Comparison of ENCODE assay signal across 16 mouse cellular contexts in the genomic region with DNA sequence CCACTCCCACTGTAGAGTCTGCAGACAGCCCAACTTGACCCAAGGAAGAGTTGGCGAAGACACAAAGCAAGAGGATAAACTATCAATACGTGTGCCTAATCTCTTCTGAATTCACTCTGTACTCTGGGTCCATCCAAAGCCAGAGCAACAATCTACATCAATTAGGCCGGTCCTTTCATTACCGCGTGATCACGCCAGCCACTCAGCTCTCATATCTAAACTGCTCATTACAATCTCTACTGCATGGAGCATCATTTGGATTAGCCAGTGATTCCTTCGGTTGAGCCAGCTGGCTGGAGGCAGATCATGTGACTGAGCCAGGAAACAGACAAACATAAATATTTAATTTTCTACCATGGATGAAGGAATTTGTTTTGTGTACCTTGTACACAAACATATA. TPM values are rescaled to one million over a fixed set of nuclear protein-coding genes. Genes with fewer than 3 reads are reported as not detected.
DNase-seq lines count a peak whose midpoint lies in the region; ATAC-seq and TF ChIP-seq lines count a peak whose summit lies in the region.
"Had no signal": no experiment of that assay in that cellular context is flagged by ENCODE, and none has a peak within 500 bp of the region (broad histone marks: within the 10 kb centered on the region; RNA-seq: fewer than 3 reads in every experiment).

No protein-coding gene starts in this region.

- no peak overlapping the region for H3K4me3 ChIP-seq in forebrain, embryonic 16.5 days (replicated peaks; ENCODE audit: low read length)
- H3K4me3 ChIP-seq in forebrain, embryonic 12.5 days (replicated peaks), result no peak overlapping the region
- H3K4me3 ChIP-seq in left cerebral cortex, adult 2 months, result no peak overlapping the region
- H3K4me3 ChIP-seq: embryonic facial prominence, embryonic 10.5 days; heart, adult 2 months; heart, embryonic 15.5 days had no signal

- TF ChIP-seq CTCF in left cerebral cortex, adult 2 months (IDR thresholded peaks at IDR 0.05), result no peak

- 71% methylated on average over 7 of the region's 7 CpGs for WGBS in forebrain, embryonic 16.5 days
- WGBS in forebrain, embryonic 12.5 days, result 89% methylated on average over 7 of the region's 7 CpGs

- intact Hi-C loops in left cerebral cortex, adult 2 months (cut with DNase I), result no loop called here
- intact Hi-C loops in left cerebral cortex, postnatal 14 days (cut with DNase I), result no loop called here

- H3K27ac ChIP-seq in forebrain, embryonic 16.5 days (ENCODE audit: low read length), result no peak overlapping the region
- no peak overlapping the region for H3K27ac ChIP-seq in forebrain, embryonic 12.5 days
- H3K27ac ChIP-seq in left cerebral cortex, adult 2 months, result peak overlapping the region; percentile 80; the same call in 1 of the 2 replicates
- H3K27ac ChIP-seq: embryonic facial prominence, embryonic 10.5 days; heart, adult 2 months; heart, embryonic 15.5 days; hindbrain, embryonic 14.5 days had no signal

- H3K9ac ChIP-seq in forebrain, embryonic 16.5 days (replicated peaks; ENCODE audit: low read depth, low read length), result no peak overlapping the region
- H3K9ac ChIP-seq in forebrain, embryonic 12.5 days, result no peak overlapping the region
- H3K9ac ChIP-seq: heart, embryonic 15.5 days; hindbrain, embryonic 14.5 days had no signal

- ATAC-seq in forebrain, embryonic 16.5 days, result peak; percentile 43; the same call in 1 of the 2 replicates
- ATAC-seq in forebrain, embryonic 12.5 days (ENCODE audit: low FRiP score), result no peak

- no peaks in the 10 kb centered on the region for H3K36me3 ChIP-seq in forebrain, embryonic 16.5 days (ENCODE audit: control insufficient read depth, insufficient read depth)
- no peaks in the 10 kb centered on the region for H3K36me3 ChIP-seq in forebrain, embryonic 12.5 days (replicated peaks)
- H3K36me3 ChIP-seq: embryonic facial prominence, embryonic 10.5 days; heart, embryonic 15.5 days had no signal

- H3K4me1 ChIP-seq in forebrain, embryonic 16.5 days (replicated peaks; ENCODE audit: control insufficient read depth, insufficient read depth, low read length), result peaks cover 14% of the 10 kb centered on the region
- peaks cover 3% of the 10 kb centered on the region; the same call in 1 of the 2 replicates for H3K4me1 ChIP-seq in forebrain, embryonic 12.5 days
- H3K4me1 ChIP-seq: embryonic facial prominence, embryonic 10.5 days; heart, embryonic 15.5 days had no signal

- DNase-seq in left cerebral cortex, adult 2 months (ENCODE audit: extremely low spot score in 1 of 2, low spot score in 2 of 2), result no peak
- no peak for DNase-seq in left cerebral cortex, postnatal 14 days (ENCODE audit: low spot score in 2 of 2)
- DNase-seq in retina, postnatal 1 day, result peak; percentile 35
- no peak for DNase-seq in retina, embryonic 14.5 days (ENCODE audit: low spot score)
- DNase-seq: adrenal gland, adult 2 months; adrenal gland, postnatal 25 days; gastrocnemius, postnatal 36 days; heart, adult 2 months; heart, postnatal 14 days had no signal

- no peaks in the 10 kb centered on the region for H3K27me3 ChIP-seq in forebrain, embryonic 16.5 days (replicated peaks; ENCODE audit: control insufficient read depth, insufficient read depth, low read length)
- peaks cover 24% of the 10 kb centered on the region for H3K27me3 ChIP-seq in forebrain, embryonic 12.5 days
- H3K27me3 ChIP-seq: CH12.LX; heart, embryonic 15.5 days had no signal

- H3K4me2 ChIP-seq in forebrain, embryonic 16.5 days (ENCODE audit: low read length), result no peak overlapping the region
- no peak overlapping the region for H3K4me2 ChIP-seq in forebrain, embryonic 12.5 days
- H3K4me2 ChIP-seq: heart, embryonic 11.5 days; heart, embryonic 15.5 days; hindbrain, embryonic 14.5 days had no signal

- no peaks in the 10 kb centered on the region for H3K9me3 ChIP-seq in forebrain, embryonic 16.5 days (ENCODE audit: control insufficient read depth, low read length)
- no peaks in the 10 kb centered on the region for H3K9me3 ChIP-seq in forebrain, embryonic 12.5 days
- H3K9me3 ChIP-seq: embryonic facial prominence, embryonic 10.5 days; heart, embryonic 15.5 days had no signal

RNA-seq across cellular contexts. Expression of gene Zfp365, which starts 17.8 kb away (rescaled TPM):
- polyA plus RNA-seq in forebrain, embryonic 16.5 days (2015; fragmentation: Nextera tagmentation; extraction: Ambion mirVana), result 3.3 and 4.9 TPM in 2 replicates
- polyA plus RNA-seq in forebrain, embryonic 12.5 days (2016; fragmentation: Nextera tagmentation; extraction: Ambion mirVana), result 2.3 and 3.6 TPM in 2 replicates
- total RNA-seq in left cerebral cortex, adult 2 months (2021), result 100 to 1,000 TPM; 456 to 474 TPM
- 100 to 1,000 TPM; 299 to 313 TPM for total RNA-seq in left cerebral cortex, postnatal 14 days (2021)
